Mouse (Mus musculus): ENCODE results near the gene Timm13. TPM values are rescaled to one million over a fixed set of nuclear protein-coding genes. Genes with fewer than 3 reads are reported as not detected.
A peak's percentile ranks its signal among the peaks of the same experiment; 100 is the strongest.

The Timm13 gene
- polyA plus RNA-seq, 1 experiment from 2014 or later = 266 TPM

GRCm38 (mm10) chr10:80915736-80916135 lies 15.0 kb upstream of the Timm13 start:
- H3K27ac ChIP-seq = no peak overlapping the region
- H3K4me3 ChIP-seq (replicated peaks) = no peak overlapping the region
- no peaks in the 10 kb centered on the region for H3K9me3 ChIP-seq (replicated peaks)
- no peak overlapping the region for H3K9ac ChIP-seq
- H3K4me2 ChIP-seq = no peak overlapping the region
- H3K4me1 ChIP-seq (replicated peaks) = peaks cover 54% of the 10 kb centered on the region
- ATAC-seq (ENCODE audit: low read depth) (0 out of 2 replicates have a peak, but pooled peaks have one; percentile 1), DNase-seq (no peak)
- H3K36me3 ChIP-seq = peaks cover 23% of the 10 kb centered on the region
- H3K27me3 ChIP-seq = peaks cover 25% of the 10 kb centered on the region
- 85% methylated on average over 4 of the region's 4 CpGs for WGBS (ENCODE audit: insufficient replicate concordance)

GRCm38 (mm10) chr10:80915260-80915659 lies 14.5 kb upstream of the Timm13 start:
- Histone ChIP-seq H3K4me2 (no peak overlapping the region), H3K27me3 (peaks cover 25% of the 10 kb centered on the region), H3K9me3 (replicated peaks) (no peaks in the 10 kb centered on the region), H3K36me3 (peaks cover 28% of the 10 kb centered on the region), H3K4me3 (replicated peaks) (no peak overlapping the region), H3K4me1 (replicated peaks) (peaks cover 54% of the 10 kb centered on the region), H3K27ac (no peak overlapping the region), H3K9ac (no peak overlapping the region)
- DNase-seq (peak; percentile 54), ATAC-seq (ENCODE audit: low read depth) (peak; percentile 43; the same call in 1 of the 2 replicates)
- 19% methylated on average over 2 of the region's 2 CpGs for WGBS (ENCODE audit: insufficient replicate concordance)

DNA sequence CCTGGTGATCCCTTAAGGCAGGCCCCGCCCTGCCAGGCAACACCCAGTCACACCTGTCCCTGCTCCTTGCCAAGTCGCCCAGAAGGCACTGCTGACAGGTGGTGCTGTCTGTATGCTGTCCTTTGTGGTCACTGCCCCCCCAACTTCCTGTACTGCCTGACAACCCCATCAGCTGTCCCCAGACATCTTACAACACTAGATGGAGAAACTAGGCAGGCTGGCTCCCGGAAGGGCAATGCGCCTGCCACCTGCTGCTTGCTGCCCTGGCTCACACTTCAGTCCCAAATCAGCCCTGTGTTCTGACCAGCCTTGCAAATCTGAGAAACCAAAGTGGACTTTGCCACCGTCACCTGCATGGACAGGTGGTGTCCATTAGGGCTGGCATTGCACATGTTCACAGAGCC lies 13.5 kb upstream of the Timm13 start:
- Histone ChIP-seq H3K4me2 (no peak overlapping the region), H3K36me3 (peaks cover 38% of the 10 kb centered on the region), H3K9ac (no peak overlapping the region), H3K9me3 (replicated peaks) (no peaks in the 10 kb centered on the region), H3K27ac (peak overlapping the region; percentile 18), H3K27me3 (peaks cover 19% of the 10 kb centered on the region), H3K4me1 (replicated peaks) (peaks cover 54% of the 10 kb centered on the region), H3K4me3 (replicated peaks) (no peak overlapping the region)
- ATAC-seq (ENCODE audit: low read depth) (no peak), DNase-seq (no peak)
- 69% methylated on average over 5 of the region's 5 CpGs for WGBS (ENCODE audit: insufficient replicate concordance)

- peaks cover 46% of the 10 kb centered on the region for H3K36me3 ChIP-seq
- H3K9ac ChIP-seq = no peak overlapping the region
- H3K4me1 ChIP-seq (replicated peaks) = peaks cover 53% of the 10 kb centered on the region
- WGBS (ENCODE audit: insufficient replicate concordance) = 87% methylated on average over 7 of the region's 8 CpGs
- no peak overlapping the region for H3K4me2 ChIP-seq
- H3K27ac ChIP-seq = peak overlapping the region; percentile 6; the same call in 1 of the 2 replicates
- ATAC-seq (ENCODE audit: low read depth) (no peak), DNase-seq (no peak)
- H3K27me3 ChIP-seq = peaks cover 12% of the 10 kb centered on the region
- no peaks in the 10 kb centered on the region for H3K9me3 ChIP-seq (replicated peaks)
- no peak overlapping the region for H3K4me3 ChIP-seq (replicated peaks)
Observed at GRCm38 (mm10) chr10:80913364-80914011, 12.7 kb upstream of the Timm13 start.

DNA sequence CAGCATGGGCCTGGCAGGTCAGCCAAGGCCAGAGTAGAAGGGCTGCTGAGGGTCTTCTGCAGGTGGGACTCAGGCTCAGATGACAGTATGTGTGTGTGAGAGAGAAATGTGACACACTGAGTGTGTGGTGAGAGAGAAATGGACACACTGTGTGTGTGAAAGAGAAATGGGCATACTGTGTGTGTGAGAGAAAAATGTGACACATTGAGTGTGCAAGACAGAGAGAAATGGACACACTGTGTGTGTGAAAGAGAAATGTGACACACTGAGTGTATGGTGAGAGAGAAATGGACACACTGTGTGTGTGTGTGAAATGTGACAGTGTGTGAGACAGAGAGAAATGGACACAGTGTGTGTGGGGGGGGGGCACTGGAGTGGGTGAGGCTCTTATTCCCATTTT lies 11.1 kb upstream of the Timm13 start:
- Histone ChIP-seq H3K4me3 (replicated peaks) (no peak overlapping the region), H3K27me3 (no peaks in the 10 kb centered on the region), H3K4me1 (replicated peaks) (peaks cover 37% of the 10 kb centered on the region), H3K27ac (no peak overlapping the region), H3K4me2 (no peak overlapping the region), H3K36me3 (peaks cover 60% of the 10 kb centered on the region), H3K9ac (no peak overlapping the region), H3K9me3 (replicated peaks) (no peaks in the 10 kb centered on the region)
- no peak for DNase-seq
- no peak for ATAC-seq (ENCODE audit: low read depth)

GRCm38 (mm10) chr10:80911354-80911753 lies 10.6 kb upstream of the Timm13 start:
- Histone ChIP-seq H3K36me3 (peaks cover 62% of the 10 kb centered on the region), H3K4me1 (replicated peaks) (peaks cover 32% of the 10 kb centered on the region), H3K4me2 (no peak overlapping the region), H3K9me3 (replicated peaks) (no peaks in the 10 kb centered on the region), H3K4me3 (replicated peaks) (no peak overlapping the region), H3K27ac (no peak overlapping the region), H3K9ac (no peak overlapping the region), H3K27me3 (no peaks in the 10 kb centered on the region)
- 81% methylated on average over 4 of the region's 4 CpGs for whole genome bisulfite sequencing (ENCODE audit: insufficient replicate concordance)
- no peak for DNase-seq
- no peak for ATAC-seq (ENCODE audit: low read depth)

DNA sequence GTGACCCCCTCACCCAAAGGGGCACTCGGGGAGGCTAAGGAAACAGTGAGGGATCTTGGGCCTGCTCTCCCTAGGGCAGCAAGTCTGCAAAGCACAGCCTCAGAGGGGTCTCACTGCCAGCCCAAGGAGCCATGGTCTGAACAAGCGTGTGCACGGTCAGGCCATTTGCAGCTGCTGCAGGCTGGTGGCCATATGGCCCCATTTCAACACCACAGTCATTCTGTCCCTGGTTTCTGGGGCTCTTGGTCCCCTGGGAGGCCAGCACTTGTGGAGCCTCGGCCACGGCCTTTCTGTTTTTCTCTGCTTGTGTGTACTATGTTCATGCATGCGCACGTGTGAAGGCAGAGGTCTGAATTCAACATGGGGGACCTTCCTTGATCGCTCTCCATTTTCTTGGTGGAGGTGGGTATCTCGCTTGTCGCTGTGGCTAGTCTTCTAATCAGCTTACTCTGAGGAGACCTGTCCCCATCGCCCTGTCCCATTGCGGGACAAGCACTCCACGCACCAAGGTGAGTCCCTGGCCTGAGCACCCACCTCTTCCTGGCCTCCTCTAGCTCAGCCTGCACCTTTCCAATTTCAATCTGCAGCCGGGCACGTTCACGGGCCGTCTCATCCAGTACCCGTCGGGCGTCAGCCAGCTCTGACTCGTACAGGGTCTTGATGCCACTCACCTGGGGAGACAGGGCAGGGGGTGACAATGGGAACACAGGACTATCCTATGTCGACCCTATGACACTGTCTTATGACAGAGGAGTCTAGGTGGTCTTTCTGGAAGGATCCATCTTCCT lies 8.8 kb upstream of the Timm13 start:
- no peak overlapping the region for H3K27ac ChIP-seq
- no peaks in the 10 kb centered on the region for H3K27me3 ChIP-seq
- H3K36me3 ChIP-seq = peaks cover 78% of the 10 kb centered on the region
- H3K9me3 ChIP-seq (replicated peaks) = no peaks in the 10 kb centered on the region
- no peak for ATAC-seq (ENCODE audit: low read depth)
- DNase-seq = no peak
- no peak overlapping the region for H3K9ac ChIP-seq
- 83% methylated on average over 22 of the region's 22 CpGs for WGBS (ENCODE audit: insufficient replicate concordance)
- H3K4me3 ChIP-seq (replicated peaks) = no peak overlapping the region
- peaks cover 14% of the 10 kb centered on the region for H3K4me1 ChIP-seq (replicated peaks)
- H3K4me2 ChIP-seq = no peak overlapping the region

DNA sequence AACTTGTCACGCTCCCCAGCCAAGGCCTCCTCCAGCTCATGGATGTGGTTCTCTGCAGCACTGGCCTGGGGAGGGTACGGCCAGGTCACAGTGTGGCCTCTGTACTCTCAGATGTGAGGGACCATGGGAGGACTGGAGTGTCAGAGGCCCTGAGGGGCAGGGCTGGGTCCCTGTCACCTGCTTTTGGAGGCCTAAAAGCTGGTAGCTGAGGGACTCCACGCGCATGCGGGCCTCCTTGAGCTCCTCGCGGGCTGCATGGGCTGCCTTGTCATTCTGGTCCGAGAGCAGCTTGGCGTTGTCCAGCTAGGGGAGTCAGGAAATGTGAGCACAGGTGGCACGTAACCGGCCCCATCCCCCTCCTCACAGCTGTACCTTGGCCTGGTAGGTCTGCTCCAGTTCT lies 3.9 kb upstream of the Timm13 start:
- DNase-seq (no peak), ATAC-seq (ENCODE audit: low read depth) (no peak)
- H3K4me1 ChIP-seq (replicated peaks) = peaks cover 11% of the 10 kb centered on the region
- no peak overlapping the region for H3K27ac ChIP-seq
- no peaks in the 10 kb centered on the region for H3K27me3 ChIP-seq
- no peak overlapping the region for H3K4me3 ChIP-seq (replicated peaks)
- no peak overlapping the region for H3K4me2 ChIP-seq
- H3K9ac ChIP-seq = no peak overlapping the region
- H3K36me3 ChIP-seq = peaks cover 67% of the 10 kb centered on the region
- H3K9me3 ChIP-seq (replicated peaks) = no peaks in the 10 kb centered on the region
- WGBS (ENCODE audit: insufficient replicate concordance) = 86% methylated on average over 11 of the region's 11 CpGs

DNA sequence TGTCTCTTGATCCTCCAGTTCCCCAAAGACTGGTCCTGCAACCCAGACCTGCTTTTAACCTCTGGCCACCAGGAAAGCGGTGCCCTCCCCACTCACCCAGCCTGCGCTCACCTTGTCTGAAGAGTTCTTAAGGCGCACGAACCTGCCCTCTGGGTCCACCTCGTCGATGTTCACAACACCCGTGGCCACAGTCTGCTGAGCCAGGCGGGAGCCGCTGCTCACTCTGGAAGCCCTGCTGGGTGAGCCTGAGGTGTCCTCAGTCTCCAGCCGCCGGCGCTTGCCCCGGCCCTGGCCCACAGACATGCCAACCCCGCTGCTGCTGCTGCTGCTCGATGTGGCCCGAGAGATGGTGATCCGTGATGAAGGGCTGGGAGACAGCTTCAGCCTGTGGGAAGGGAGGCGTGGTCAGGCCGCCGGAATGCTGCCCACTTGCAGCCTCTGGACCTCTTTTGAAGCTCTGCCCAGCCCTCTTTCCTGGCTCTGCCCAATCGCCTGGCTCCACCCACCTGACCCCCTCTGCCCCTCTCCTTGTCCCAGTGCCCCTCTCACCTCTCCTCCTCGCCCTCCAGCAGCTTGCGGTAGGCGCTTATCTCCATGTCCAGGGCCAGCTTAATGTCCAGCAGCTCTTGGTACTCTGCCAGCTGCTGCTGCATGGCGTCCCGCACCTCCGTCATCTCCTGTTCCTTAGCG lies 3.4 kb upstream of the Timm13 start:
- Histone ChIP-seq H3K27ac (no peak overlapping the region), H3K4me2 (no peak overlapping the region), H3K9ac (no peak overlapping the region), H3K4me1 (replicated peaks) (peaks cover 17% of the 10 kb centered on the region), H3K9me3 (replicated peaks) (no peaks in the 10 kb centered on the region), H3K4me3 (replicated peaks) (no peak overlapping the region), H3K27me3 (no peaks in the 10 kb centered on the region), H3K36me3 (peaks cover 67% of the 10 kb centered on the region)
- no peak for ATAC-seq (ENCODE audit: low read depth)
- no peak for DNase-seq
- 86% methylated on average over 28 of the region's 28 CpGs for WGBS (ENCODE audit: insufficient replicate concordance)

GRCm38 (mm10) chr10:80903282-80903681 lies 2.5 kb upstream of the Timm13 start:
- ATAC-seq (ENCODE audit: low read depth) (no peak), DNase-seq (no peak)
- Histone ChIP-seq H3K4me1 (replicated peaks) (peaks cover 26% of the 10 kb centered on the region), H3K27ac (no peak overlapping the region), H3K36me3 (peaks cover 67% of the 10 kb centered on the region), H3K9ac (no peak overlapping the region), H3K4me3 (replicated peaks) (no peak overlapping the region), H3K27me3 (no peaks in the 10 kb centered on the region), H3K4me2 (no peak overlapping the region), H3K9me3 (replicated peaks) (no peaks in the 10 kb centered on the region)
- 86% methylated on average over 10 of the region's 10 CpGs for WGBS (ENCODE audit: insufficient replicate concordance)

- WGBS (ENCODE audit: insufficient replicate concordance) = 86% methylated on average over 9 of the region's 9 CpGs
Observed at GRCm38 (mm10) chr10:80902273-80902940, 1.6 kb upstream of the Timm13 start.

More at GRCm38 (mm10) chr10:80902273-80902940, 1.6 kb upstream of the Timm13 start:
- DNase-seq (no peak), ATAC-seq (ENCODE audit: low read depth) (no peak)
- Histone ChIP-seq H3K9me3 (replicated peaks) (no peaks in the 10 kb centered on the region), H3K4me3 (replicated peaks) (no peak overlapping the region), H3K27ac (no peak overlapping the region), H3K9ac (no peak overlapping the region), H3K36me3 (peaks cover 66% of the 10 kb centered on the region), H3K4me2 (no peak overlapping the region), H3K27me3 (no peaks in the 10 kb centered on the region), H3K4me1 (replicated peaks) (peaks cover 34% of the 10 kb centered on the region)

Measured in liver, embryonic 13.5 days (tissue).